Mouse (Mus musculus) bone marrow macrophage, adult 2 months (primary cell): ENCODE results near the gene Stradb. TPM values are rescaled to one million over a fixed set of nuclear protein-coding genes. Genes with fewer than 3 reads are reported as not detected.

Experiments
- H3K27ac ChIP-seq: 2 replicates; pipeline ENCODE4 v1.5.1; 2012; ENCODE audit warnings: low read depth, low read length; ENCODE audit not compliant: insufficient read depth
- H3K4me1 ChIP-seq: 2 replicates; pipeline ENCODE4 v1.6.1; 2012; ENCODE audit warnings: low read length; ENCODE audit not compliant: control insufficient read depth, insufficient read depth
- H3K4me3 ChIP-seq: 2 replicates; pipeline ENCODE4 v1.5.1; 2012; ENCODE audit warnings: mild to moderate bottlenecking, low read length, moderate library complexity; ENCODE audit not compliant: insufficient read depth
- CTCF ChIP-seq: IDR thresholded peaks from 2 replicates; pipeline ENCODE4 v1.5.1; 2012; ENCODE audit warnings: low read depth, mild to moderate bottlenecking, low read length, moderate library complexity
- POLR2A ChIP-seq: IDR thresholded peaks from 2 replicates; pipeline ENCODE4 v1.6.1; 2012; ENCODE audit warnings: mild to moderate bottlenecking, low read depth, low read length, borderline replicate concordance
- polyA plus RNA-seq: library from polyadenylated mRNA; stranded (reverse); fragments of >200 nt; gene quantifications from 2 replicates; pipeline ENCODE4 v1.2.4, GENCODE M21; 2012; ENCODE audit not compliant: missing spikeins, insufficient read depth, insufficient read length

Stradb gene
- polyA plus RNA-seq, 1 experiment, result 22.5 TPM

GRCm38 (mm10) chr1:58995313-58995712 lies 22.0 kb downstream of the Stradb start:
- no peak overlapping the region for H3K4me3 ChIP-seq
- H3K27ac ChIP-seq, result no peak overlapping the region
- H3K4me1 ChIP-seq, result 0 out of 2 replicates have a peak, but pooled peaks cover 2% of the 10 kb centered on the region
- no peak for TF ChIP-seq POLR2A
- TF ChIP-seq CTCF, result no peak

DNA sequence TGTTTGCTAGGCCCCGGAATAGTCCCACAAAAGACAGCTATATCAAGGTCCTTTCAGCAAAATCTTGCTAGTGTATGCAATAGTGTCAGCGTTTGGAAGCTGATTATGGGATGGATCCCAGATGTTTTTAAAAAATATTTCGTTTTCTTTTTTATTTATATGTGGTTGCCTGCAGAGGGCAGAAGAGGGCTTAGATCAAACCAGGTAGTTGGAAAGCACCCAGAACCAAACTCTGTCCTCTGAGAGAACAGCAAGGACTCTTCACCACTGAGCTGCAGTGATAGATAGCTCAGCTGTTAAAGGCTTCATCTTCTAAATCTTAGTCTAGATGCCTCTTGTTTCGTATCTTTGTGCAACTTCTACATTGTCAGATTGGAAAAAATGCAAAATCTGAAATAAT lies 35.9 kb downstream of the Stradb start:
- Histone ChIP-seq H3K4me3 (no peak overlapping the region), H3K27ac (no peak overlapping the region), H3K4me1 (no peaks in the 10 kb centered on the region)
- TF ChIP-seq POLR2A (no peak), CTCF (no peak)

GRCm38 (mm10) chr1:59021556-59021955 lies 48.2 kb downstream of the Stradb start:
- H3K4me3 ChIP-seq, result no peak overlapping the region
- TF ChIP-seq POLR2A (no peak), CTCF (no peak)
- no peaks in the 10 kb centered on the region for H3K4me1 ChIP-seq
- no peak overlapping the region for H3K27ac ChIP-seq

DNA sequence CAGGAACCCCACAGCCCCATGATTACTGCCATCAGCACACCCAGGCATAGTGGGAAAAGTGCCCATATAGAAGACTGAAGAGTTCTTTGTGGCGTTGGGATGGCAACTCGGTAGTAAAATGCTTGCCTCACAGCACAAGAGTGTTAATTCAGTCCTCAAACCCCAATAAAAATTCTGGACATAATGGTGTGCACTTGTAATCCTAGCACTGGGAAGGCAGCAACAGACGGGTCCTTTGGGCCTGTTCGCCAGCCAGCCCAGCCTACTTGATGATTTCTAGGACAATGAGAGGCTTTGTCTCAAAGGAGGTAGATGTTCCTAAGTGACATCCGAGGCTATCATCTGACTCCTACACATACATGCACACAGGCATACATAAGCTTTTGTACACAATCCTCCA lies 64.4 kb downstream of the Stradb start:
- Histone ChIP-seq H3K4me1 (no peaks in the 10 kb centered on the region), H3K27ac (no peak overlapping the region), H3K4me3 (no peak overlapping the region)
- TF ChIP-seq POLR2A, result no peak
- no peak for TF ChIP-seq CTCF

Other genes starting within 250 kb of the Stradb start
- gene Casp8, start 178.1 kb upstream of the Stradb start, polyA plus RNA-seq, result 97.4 and 98.2 TPM in 2 replicates
- 21.0 and 24.6 TPM in 2 replicates for gene Trak2, start 92 bp upstream of the Stradb start, polyA plus RNA-seq
- not detected in 2 replicates for gene C2cd6, start 121.4 kb downstream of the Stradb start, polyA plus RNA-seq
- 14.7 and 18.6 TPM in 2 replicates for gene Tmem237, start 146.9 kb downstream of the Stradb start, polyA plus RNA-seq
- not detected in 2 replicates for gene Mpp4, start 189.9 kb downstream of the Stradb start, polyA plus RNA-seq